Mouse (Mus musculus): ENCODE results near the gene Capn15. TPM values are rescaled to one million over a fixed set of nuclear protein-coding genes. Genes with fewer than 3 reads are reported as not detected.
A peak's percentile ranks its signal among the peaks of the same experiment; 100 is the strongest.

Capn15 gene
- 9.3 and 13.5 TPM in 2 replicates for polyA plus RNA-seq (2015; fragmentation: Nextera tagmentation; extraction: Ambion mirVana)

- Histone ChIP-seq H3K27me3 (no peaks in the 10 kb centered on the region), H3K27ac (peak within 1 kb of the TSS; percentile 89), H3K36me3 (peaks cover 9% of the 10 kb centered on the region; the same call in 1 of the 2 replicates), H3K4me3 (peak within 1 kb of the TSS; percentile 81), H3K4me1 (replicated peaks) (peaks cover 26% of the 10 kb centered on the region), H3K9me3 (replicated peaks) (no peaks in the 10 kb centered on the region), H3K9ac (peak within 1 kb of the TSS; percentile 82), H3K4me2 (peak within 1 kb of the TSS; percentile 87)
- WGBS, result under 1% methylated on average over 91 of the region's 91 CpGs
- peak; percentile 99 for ATAC-seq (replicated peaks; ENCODE audit: insufficient number of reproducible peaks, insufficient read depth, low FRiP score, low read depth)
Measured at GRCm38 (mm10) chr17:25985306-25986294, at the start of gene Capn15. TSS of gene Capn15 (minus strand) at chr17:25985796.

GRCm38 (mm10) chr17:26032037-26032436 is 46.4 kb upstream of the Capn15 start:
- Histone ChIP-seq H3K9me3 (replicated peaks) (no peaks in the 10 kb centered on the region), H3K4me2 (no peak overlapping the region), H3K27me3 (no peaks in the 10 kb centered on the region), H3K9ac (no peak overlapping the region), H3K36me3 (no peaks in the 10 kb centered on the region), H3K4me3 (no peak overlapping the region), H3K27ac (no peak overlapping the region), H3K4me1 (replicated peaks) (peaks cover 3% of the 10 kb centered on the region; the same call in 1 of the 2 replicates)
- WGBS, result 63% methylated on average over 6 of the region's 6 CpGs
- no peak for ATAC-seq (replicated peaks; ENCODE audit: insufficient number of reproducible peaks, insufficient read depth, low FRiP score, low read depth)

- Histone ChIP-seq H3K4me3 (no peak overlapping the region), H3K4me1 (replicated peaks) (peaks cover 3% of the 10 kb centered on the region; the same call in 1 of the 2 replicates), H3K36me3 (no peaks in the 10 kb centered on the region), H3K9me3 (replicated peaks) (no peaks in the 10 kb centered on the region), H3K9ac (no peak overlapping the region), H3K27me3 (no peaks in the 10 kb centered on the region), H3K27ac (no peak overlapping the region), H3K4me2 (no peak overlapping the region)
- no peak for ATAC-seq (replicated peaks; ENCODE audit: insufficient number of reproducible peaks, insufficient read depth, low FRiP score, low read depth)
- 78% methylated on average over 5 of the region's 5 CpGs for WGBS
Measured at GRCm38 (mm10) chr17:26031583-26031982, 46.0 kb upstream of the Capn15 start.

- no peak overlapping the region for H3K4me3 ChIP-seq
- no peaks in the 10 kb centered on the region for H3K36me3 ChIP-seq
- no peak overlapping the region for H3K27ac ChIP-seq
- H3K27me3 ChIP-seq, result no peaks in the 10 kb centered on the region
- 80% methylated on average over 4 of the region's 4 CpGs for WGBS
- no peaks in the 10 kb centered on the region for H3K9me3 ChIP-seq (replicated peaks)
- H3K9ac ChIP-seq, result no peak overlapping the region
- ATAC-seq (replicated peaks; ENCODE audit: insufficient number of reproducible peaks, insufficient read depth, low FRiP score, low read depth), result no peak
- H3K4me1 ChIP-seq (replicated peaks), result peaks cover 3% of the 10 kb centered on the region; the same call in 1 of the 2 replicates
- no peak overlapping the region for H3K4me2 ChIP-seq
Measured at GRCm38 (mm10) chr17:26028261-26028660, 42.7 kb upstream of the Capn15 start.

GRCm38 (mm10) chr17:26024674-26025073 is 39.1 kb upstream of the Capn15 start:
- WGBS, result 94% methylated on average over 9 of the region's 9 CpGs
- H3K4me1 ChIP-seq (replicated peaks), result peaks cover 9% of the 10 kb centered on the region
- no peaks in the 10 kb centered on the region for H3K36me3 ChIP-seq
- no peaks in the 10 kb centered on the region for H3K27me3 ChIP-seq
- no peak overlapping the region for H3K27ac ChIP-seq
- ATAC-seq (replicated peaks; ENCODE audit: insufficient number of reproducible peaks, insufficient read depth, low FRiP score, low read depth), result no peak
- no peak overlapping the region for H3K4me3 ChIP-seq
- H3K4me2 ChIP-seq, result no peak overlapping the region
- no peak overlapping the region for H3K9ac ChIP-seq
- no peaks in the 10 kb centered on the region for H3K9me3 ChIP-seq (replicated peaks)

GRCm38 (mm10) chr17:26023966-26024365 is 38.4 kb upstream of the Capn15 start:
- Histone ChIP-seq H3K4me2 (no peak overlapping the region), H3K4me3 (no peak overlapping the region), H3K27me3 (no peaks in the 10 kb centered on the region), H3K9ac (no peak overlapping the region), H3K27ac (no peak overlapping the region), H3K36me3 (no peaks in the 10 kb centered on the region), H3K4me1 (replicated peaks) (peaks cover 10% of the 10 kb centered on the region), H3K9me3 (replicated peaks) (no peaks in the 10 kb centered on the region)
- no peak for ATAC-seq (replicated peaks; ENCODE audit: insufficient number of reproducible peaks, insufficient read depth, low FRiP score, low read depth)
- WGBS, result 85% methylated on average over 8 of the region's 8 CpGs

- H3K27me3 ChIP-seq, result no peaks in the 10 kb centered on the region
- no peak overlapping the region for H3K4me3 ChIP-seq
- no peak overlapping the region for H3K27ac ChIP-seq
- 89% methylated on average over 5 of the region's 5 CpGs for WGBS
- no peak overlapping the region for H3K9ac ChIP-seq
- no peak overlapping the region for H3K4me2 ChIP-seq
- no peaks in the 10 kb centered on the region for H3K36me3 ChIP-seq
- ATAC-seq (replicated peaks; ENCODE audit: insufficient number of reproducible peaks, insufficient read depth, low FRiP score, low read depth), result no peak
- H3K9me3 ChIP-seq (replicated peaks), result no peaks in the 10 kb centered on the region
- peaks cover 17% of the 10 kb centered on the region for H3K4me1 ChIP-seq (replicated peaks)
Measured at GRCm38 (mm10) chr17:26023181-26023580, 37.6 kb upstream of the Capn15 start.

GRCm38 (mm10) chr17:26021728-26022341 is 36.2 kb upstream of the Capn15 start:
- Histone ChIP-seq H3K4me2 (no peak overlapping the region), H3K4me3 (no peak overlapping the region), H3K9me3 (replicated peaks) (no peaks in the 10 kb centered on the region), H3K27me3 (no peaks in the 10 kb centered on the region), H3K4me1 (replicated peaks) (peaks cover 22% of the 10 kb centered on the region), H3K27ac (peak overlapping the region; percentile 21; the same call in 1 of the 2 replicates), H3K36me3 (no peaks in the 10 kb centered on the region), H3K9ac (no peak overlapping the region)
- WGBS, result 37% methylated on average over 9 of the region's 9 CpGs
- ATAC-seq (replicated peaks; ENCODE audit: insufficient number of reproducible peaks, insufficient read depth, low FRiP score, low read depth), result no peak

- H3K4me2 ChIP-seq, result no peak overlapping the region
- H3K27ac ChIP-seq, result no peak overlapping the region
- H3K4me3 ChIP-seq, result no peak overlapping the region
- H3K27me3 ChIP-seq, result no peaks in the 10 kb centered on the region
- 72% methylated on average over 7 of the region's 7 CpGs for WGBS
- H3K9me3 ChIP-seq (replicated peaks), result no peaks in the 10 kb centered on the region
- no peaks in the 10 kb centered on the region for H3K36me3 ChIP-seq
- no peak overlapping the region for H3K9ac ChIP-seq
- peaks cover 22% of the 10 kb centered on the region for H3K4me1 ChIP-seq (replicated peaks)
- no peak for ATAC-seq (replicated peaks; ENCODE audit: insufficient number of reproducible peaks, insufficient read depth, low FRiP score, low read depth)
Measured at GRCm38 (mm10) chr17:26020848-26021347, 35.3 kb upstream of the Capn15 start.

- Histone ChIP-seq H3K4me1 (replicated peaks) (peaks cover 22% of the 10 kb centered on the region), H3K9me3 (replicated peaks) (no peaks in the 10 kb centered on the region), H3K9ac (no peak overlapping the region), H3K4me2 (no peak overlapping the region), H3K4me3 (no peak overlapping the region), H3K27me3 (no peaks in the 10 kb centered on the region), H3K36me3 (peaks cover 16% of the 10 kb centered on the region), H3K27ac (peak overlapping the region; percentile 72)
- ATAC-seq (replicated peaks; ENCODE audit: insufficient number of reproducible peaks, insufficient read depth, low FRiP score, low read depth), result no peak
- WGBS, result 47% methylated on average over 3 of the region's 3 CpGs
Measured at GRCm38 (mm10) chr17:26018388-26018787, 32.8 kb upstream of the Capn15 start.

- H3K4me2 ChIP-seq, result no peak overlapping the region
- H3K9me3 ChIP-seq (replicated peaks), result no peaks in the 10 kb centered on the region
- H3K27ac ChIP-seq, result peak overlapping the region; percentile 72
- H3K4me3 ChIP-seq, result no peak overlapping the region
- no peaks in the 10 kb centered on the region for H3K27me3 ChIP-seq
- H3K4me1 ChIP-seq (replicated peaks), result peaks cover 22% of the 10 kb centered on the region
- WGBS, result 28% methylated on average over 5 of the region's 5 CpGs
- H3K9ac ChIP-seq, result no peak overlapping the region
- no peak; the same call in 1 of the 2 replicates for ATAC-seq (replicated peaks; ENCODE audit: insufficient number of reproducible peaks, insufficient read depth, low FRiP score, low read depth)
- peaks cover 16% of the 10 kb centered on the region for H3K36me3 ChIP-seq
Measured at GRCm38 (mm10) chr17:26017949-26018348, 32.4 kb upstream of the Capn15 start.
